Mouse (Mus musculus) heart, embryonic 13.5 days (tissue): Measurements from ENCODE around the gene Xdh. TPM values are rescaled to one million over a fixed set of nuclear protein-coding genes. Genes with fewer than 3 reads are reported as not detected.

ENCODE experiments used
- ATAC-seq: fragments of 200-750 bp; cut with Nextera tagmentation; 2 replicates; pipeline ENCODE4 v1.8.0; 2017; ENCODE audit warnings: moderate TSS enrichment; ENCODE audit not compliant: insufficient number of reproducible peaks, low FRiP score, low TSS enrichment; ENCODE audit errors: extremely low read depth
- H3K27ac ChIP-seq: fragments of 300-500 bp; sonication (generic); replicated peaks from 2 replicates; pipeline ENCODE4 v1.5.1; 2015; ENCODE audit warnings: moderate library complexity, mild to moderate bottlenecking, inconsistent platforms
- H3K27me3 ChIP-seq: fragments of 300-500 bp; sonication (generic); replicated peaks from 2 replicates; pipeline ENCODE4 v1.6.1; 2015; ENCODE audit warnings: mild to moderate bottlenecking, inconsistent platforms
- H3K36me3 ChIP-seq: fragments of 300-500 bp; sonication (generic); 2 replicates; pipeline ENCODE4 v1.6.1; 2015; ENCODE audit warnings: mild to moderate bottlenecking, inconsistent platforms
- H3K4me1 ChIP-seq: fragments of 300-500 bp; sonication (generic); 2 replicates; pipeline ENCODE4 v1.6.1; 2015; ENCODE audit warnings: inconsistent platforms
- H3K4me2 ChIP-seq: fragments of 300-500 bp; sonication (generic); 2 replicates; pipeline ENCODE4 v1.6.1; 2015; ENCODE audit warnings: inconsistent platforms, mild to moderate bottlenecking, moderate library complexity
- H3K4me3 ChIP-seq: fragments of 300-500 bp; sonication (generic); 2 replicates; pipeline ENCODE4 v1.5.1; 2015; ENCODE audit warnings: moderate library complexity, mild to moderate bottlenecking, inconsistent platforms
- H3K9ac ChIP-seq: fragments of 300-500 bp; sonication (generic); 2 replicates; pipeline ENCODE4 v1.6.1; 2015; ENCODE audit warnings: inconsistent platforms, mild to moderate bottlenecking, moderate library complexity
- H3K9me3 ChIP-seq: fragments of 300-500 bp; sonication (generic); 2 replicates; pipeline ENCODE4 v1.6.1; 2016; ENCODE audit warnings: inconsistent platforms
- WGBS: fragments of 180-500 bp; shearing (Covaris S2); methylation state at CpG from one replicate; pipeline ENCODE4 v1.1.7; 2015; ENCODE audit warnings: mixed read lengths; 5-methylcytosine and 5-hydroxymethylcytosine counted together
- polyA plus RNA-seq: library from polyadenylated mRNA; unstranded; fragments of >200 nt; fragmentation: Nextera tagmentation; extraction: Ambion mirVana; gene quantifications from 2 replicates; pipeline ENCODE4 v1.2.1, GENCODE M21; 2015

Gene Xdh
- polyA plus RNA-seq, 1 experiment from 2014 or later = 0.33 TPM

DNA sequence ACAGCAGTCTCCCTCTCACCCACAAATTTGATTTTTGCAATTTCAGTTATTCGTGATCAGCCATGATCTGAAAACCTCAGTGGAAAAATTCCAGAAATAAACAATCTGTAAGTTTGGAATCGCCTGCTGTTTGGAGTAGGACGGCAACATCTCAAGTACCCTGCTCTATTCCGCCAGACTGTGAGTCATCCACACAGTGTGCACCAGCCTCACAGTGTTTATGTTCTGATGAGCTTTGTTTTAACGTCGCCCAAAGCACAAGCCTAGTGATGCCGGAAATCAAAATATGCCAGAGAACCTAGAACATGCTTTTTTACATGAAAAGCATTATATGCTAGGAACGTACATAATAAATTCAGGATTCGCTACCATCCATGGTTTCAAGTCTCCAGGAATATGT lies 14.9 kb upstream of the Xdh start:
- Histone ChIP-seq H3K9me3 (no peaks in the 10 kb centered on the region), H3K4me3 (no peak overlapping the region), H3K4me2 (no peak overlapping the region), H3K4me1 (no peaks in the 10 kb centered on the region), H3K9ac (no peak overlapping the region), H3K36me3 (no peaks in the 10 kb centered on the region), H3K27me3 (no peaks in the 10 kb centered on the region), H3K27ac (no peak overlapping the region)
- WGBS = 74% methylated on average over 9 of the region's 9 CpGs
- ATAC-seq = no peak

DNA sequence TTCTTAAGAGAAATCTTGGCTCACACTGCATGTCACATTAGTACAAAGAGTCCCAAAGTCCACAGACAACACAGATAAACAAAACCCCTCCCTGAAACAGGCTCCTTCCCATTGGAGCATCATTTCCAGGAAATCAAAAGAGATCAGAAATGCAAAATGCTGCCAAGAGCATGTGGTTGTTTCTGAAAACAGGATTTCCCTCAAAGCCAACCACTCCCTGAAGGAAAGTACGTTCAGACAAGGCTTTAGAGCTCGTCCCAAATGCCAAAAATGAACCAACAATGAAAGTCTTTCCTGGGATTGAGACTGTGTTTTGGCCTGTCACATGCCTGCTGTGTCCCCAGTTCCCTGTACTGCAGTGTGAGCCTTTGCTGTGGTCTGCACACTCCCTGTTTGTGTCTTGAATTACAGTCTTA lies 12.6 kb upstream of the Xdh start:
- Histone ChIP-seq H3K27me3 (no peaks in the 10 kb centered on the region), H3K4me2 (no peak overlapping the region), H3K27ac (peak overlapping the region; percentile 45; the same call in 1 of the 2 replicates), H3K9ac (no peak overlapping the region), H3K4me1 (no peaks in the 10 kb centered on the region), H3K36me3 (no peaks in the 10 kb centered on the region), H3K4me3 (no peak overlapping the region), H3K9me3 (no peaks in the 10 kb centered on the region)
- WGBS = 51% methylated on average over 2 of the region's 2 CpGs
- no peak for ATAC-seq

DNA sequence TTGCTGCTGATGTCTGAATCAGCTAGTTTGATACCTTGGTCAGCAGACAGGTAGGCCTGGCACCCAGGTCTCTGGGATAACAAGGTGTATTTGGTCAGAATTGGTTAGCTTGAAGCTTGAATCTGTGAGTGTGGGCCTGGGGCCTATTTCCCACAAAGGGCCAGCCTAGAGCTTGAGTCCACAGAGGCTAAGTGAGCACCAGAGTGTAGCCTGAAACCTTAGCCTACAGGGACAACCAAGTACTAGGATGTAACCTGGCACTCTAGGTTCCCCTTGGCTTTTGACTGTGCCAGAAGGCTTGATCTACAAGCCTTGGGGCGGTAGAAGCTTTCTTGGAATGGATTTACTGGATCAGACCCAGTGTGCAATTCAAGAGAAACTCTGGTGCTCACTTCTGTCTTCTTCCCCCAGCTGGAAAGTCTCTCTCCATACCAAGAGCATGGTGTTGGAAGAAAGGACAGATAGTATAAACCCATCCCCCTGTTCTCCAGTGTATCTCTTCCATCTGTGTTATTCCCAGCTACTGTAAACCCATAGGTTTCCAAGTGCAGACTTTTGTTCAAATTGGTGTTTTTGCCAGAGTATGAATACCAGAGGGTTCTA lies 11.9 kb upstream of the Xdh start:
- no peak overlapping the region for H3K4me3 ChIP-seq
- no peaks in the 10 kb centered on the region for H3K27me3 ChIP-seq
- H3K9me3 ChIP-seq = no peaks in the 10 kb centered on the region
- no peaks in the 10 kb centered on the region for H3K36me3 ChIP-seq
- WGBS = 57% methylated on average over 1 of the region's 1 CpGs
- no peak for ATAC-seq
- H3K9ac ChIP-seq = no peak overlapping the region
- no peaks in the 10 kb centered on the region for H3K4me1 ChIP-seq
- H3K4me2 ChIP-seq = no peak overlapping the region
- H3K27ac ChIP-seq = no peak overlapping the region

DNA sequence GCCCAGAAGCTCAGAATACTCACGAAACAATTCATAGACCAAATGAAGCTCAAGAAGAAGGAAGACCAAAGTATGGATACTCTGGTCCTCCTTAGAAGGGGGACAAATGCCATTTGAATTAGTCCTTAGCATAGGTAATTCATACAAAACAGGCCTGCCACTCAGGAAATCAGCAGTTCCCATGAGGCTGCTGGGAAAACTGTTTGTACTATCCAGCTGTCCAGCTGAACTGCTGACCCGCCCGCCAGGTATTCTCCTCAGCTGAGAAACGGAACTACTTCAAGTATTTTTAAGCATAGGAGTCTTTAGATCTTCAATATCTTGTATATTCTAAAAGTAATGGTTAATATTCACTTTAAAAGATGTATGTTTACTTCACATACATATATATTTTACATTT lies 10.7 kb upstream of the Xdh start:
- no peak overlapping the region for H3K4me3 ChIP-seq
- no peaks in the 10 kb centered on the region for H3K36me3 ChIP-seq
- no peaks in the 10 kb centered on the region for H3K27me3 ChIP-seq
- no peak overlapping the region for H3K4me2 ChIP-seq
- H3K27ac ChIP-seq = no peak overlapping the region
- no peak for ATAC-seq
- H3K9me3 ChIP-seq = no peaks in the 10 kb centered on the region
- WGBS = 76% methylated on average over 4 of the region's 4 CpGs
- no peak overlapping the region for H3K9ac ChIP-seq
- H3K4me1 ChIP-seq = no peaks in the 10 kb centered on the region

DNA sequence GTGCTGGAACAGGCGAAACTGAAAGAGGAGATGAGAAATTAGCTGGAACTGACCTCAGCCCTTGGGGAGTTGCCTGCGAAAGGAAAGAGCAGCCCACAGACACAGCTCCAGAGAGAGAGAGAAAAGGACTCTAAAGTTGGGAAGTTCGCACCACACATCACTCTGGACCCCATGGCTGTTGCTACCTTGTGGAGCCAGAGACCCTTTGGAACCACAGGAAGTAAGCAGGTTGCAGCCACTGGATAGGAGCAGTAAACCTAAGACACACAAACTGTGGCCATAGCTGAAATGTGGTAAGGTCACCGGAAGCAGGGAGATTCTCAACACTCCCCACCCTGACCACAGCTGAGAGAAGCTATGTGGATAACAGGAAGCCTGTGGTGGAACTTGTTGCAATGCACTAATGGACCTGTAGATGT lies 2.1 kb upstream of the Xdh start:
- no peaks in the 10 kb centered on the region for H3K27me3 ChIP-seq
- no peak for ATAC-seq
- no peaks in the 10 kb centered on the region for H3K9me3 ChIP-seq
- no peak overlapping the region for H3K9ac ChIP-seq
- H3K27ac ChIP-seq = no peak overlapping the region
- H3K4me2 ChIP-seq = no peak overlapping the region
- no peaks in the 10 kb centered on the region for H3K36me3 ChIP-seq
- H3K4me1 ChIP-seq = peaks cover 9% of the 10 kb centered on the region; the same call in 1 of the 2 replicates
- WGBS = 75% methylated on average over 4 of the region's 4 CpGs
- H3K4me3 ChIP-seq = no peak overlapping the region

DNA sequence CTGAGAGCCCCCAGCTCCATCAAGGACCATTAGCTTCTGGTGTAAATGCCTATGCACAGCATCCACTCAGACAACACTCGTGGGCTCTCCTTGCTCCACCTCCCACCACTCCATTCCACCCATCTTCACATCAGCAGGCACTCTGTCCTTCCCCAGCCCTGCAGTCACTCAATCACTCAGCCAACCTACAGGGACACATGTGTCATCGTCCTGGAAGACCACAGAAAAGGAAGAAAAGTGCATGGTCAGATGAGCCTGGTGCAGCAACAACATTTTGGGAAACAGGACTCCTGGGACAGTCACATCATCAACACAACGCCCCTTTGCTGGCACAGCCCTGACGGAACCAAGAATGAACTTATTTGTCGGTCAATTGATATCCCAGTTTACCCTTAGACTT lies 974 bp upstream of the Xdh start:
- no peaks in the 10 kb centered on the region for H3K36me3 ChIP-seq
- no peak overlapping the region for H3K4me2 ChIP-seq
- 78% methylated on average over 5 of the region's 5 CpGs for WGBS
- no peaks in the 10 kb centered on the region for H3K27me3 ChIP-seq
- H3K4me1 ChIP-seq = peaks cover 9% of the 10 kb centered on the region; the same call in 1 of the 2 replicates
- ATAC-seq = no peak
- no peak overlapping the region for H3K9ac ChIP-seq
- H3K27ac ChIP-seq = no peak overlapping the region
- no peaks in the 10 kb centered on the region for H3K9me3 ChIP-seq
- no peak overlapping the region for H3K4me3 ChIP-seq

DNA sequence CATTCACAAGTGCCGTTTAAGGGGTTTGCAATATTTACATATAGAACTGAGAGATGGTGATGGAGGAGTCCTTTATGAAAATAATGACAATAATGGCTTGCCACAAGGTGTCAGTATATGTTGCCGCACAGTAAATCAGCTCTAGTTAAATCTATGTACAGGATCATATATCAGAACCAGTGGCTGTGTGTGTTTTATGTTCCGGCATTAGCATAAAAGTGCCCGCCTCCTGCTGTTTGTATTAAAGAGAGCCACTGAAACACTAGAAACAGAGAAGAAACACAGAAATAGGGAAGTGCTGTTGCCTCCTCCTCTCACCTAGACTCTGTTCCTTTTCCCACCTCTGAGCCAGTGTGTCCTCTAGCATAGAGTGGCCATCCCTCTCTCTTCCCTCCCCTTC lies 498 bp downstream of the Xdh start:
- WGBS = 70% methylated on average over 4 of the region's 4 CpGs
- no peak overlapping the region for H3K9ac ChIP-seq
- H3K4me1 ChIP-seq = peaks cover 9% of the 10 kb centered on the region; the same call in 1 of the 2 replicates
- no peaks in the 10 kb centered on the region for H3K27me3 ChIP-seq
- H3K4me2 ChIP-seq = peak overlapping the region; percentile 52
- no peak for ATAC-seq
- H3K9me3 ChIP-seq = no peaks in the 10 kb centered on the region
- H3K36me3 ChIP-seq = no peaks in the 10 kb centered on the region
- no peak overlapping the region for H3K4me3 ChIP-seq
- no peak overlapping the region for H3K27ac ChIP-seq

DNA sequence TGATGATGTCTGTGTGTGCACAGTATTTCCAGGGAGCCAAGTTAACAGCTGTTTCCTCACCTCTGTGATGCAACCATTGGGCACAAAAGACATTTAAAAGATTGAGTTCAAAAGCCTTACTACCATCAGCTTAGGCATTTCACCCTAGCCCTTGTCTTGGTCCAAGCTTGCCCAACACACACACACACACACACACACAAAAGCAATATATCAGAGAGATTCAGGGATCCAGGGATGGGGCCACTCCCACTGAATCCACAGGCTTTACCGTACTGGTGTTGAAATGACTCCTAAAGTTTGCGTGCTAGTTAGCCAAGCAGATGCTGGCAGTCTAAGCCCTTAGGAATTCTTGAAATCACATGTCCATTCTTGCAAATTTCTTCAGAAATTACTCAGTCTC lies 1.2 kb downstream of the Xdh start:
- ATAC-seq = no peak
- Histone ChIP-seq H3K9ac (no peak overlapping the region), H3K4me1 (peaks cover 9% of the 10 kb centered on the region; the same call in 1 of the 2 replicates), H3K27me3 (no peaks in the 10 kb centered on the region), H3K9me3 (no peaks in the 10 kb centered on the region), H3K27ac (no peak overlapping the region), H3K36me3 (no peaks in the 10 kb centered on the region), H3K4me2 (no peak overlapping the region), H3K4me3 (no peak overlapping the region)
- WGBS = 63% methylated on average over 2 of the region's 2 CpGs

DNA sequence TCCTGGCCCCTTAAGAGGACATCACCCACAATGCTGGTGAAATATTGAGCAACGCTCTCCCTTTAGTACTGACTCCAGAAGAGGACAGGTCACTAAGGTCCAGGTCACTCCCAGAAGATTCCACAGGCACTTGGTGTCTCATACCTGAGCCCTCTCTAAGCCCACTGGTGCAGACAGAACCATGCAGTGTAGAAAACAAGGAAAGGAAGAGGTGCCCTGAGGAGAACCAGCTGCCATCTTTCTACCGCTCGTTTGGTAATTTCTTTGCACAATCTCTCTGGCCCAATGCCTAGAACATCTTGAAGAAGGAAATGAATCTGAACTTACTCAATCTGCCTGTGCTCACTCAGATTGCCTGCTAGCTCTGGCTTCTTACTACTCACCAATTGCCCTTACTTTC lies 2.0 kb downstream of the Xdh start:
- Histone ChIP-seq H3K9me3 (no peaks in the 10 kb centered on the region), H3K4me3 (no peak overlapping the region), H3K4me2 (no peak overlapping the region), H3K27ac (no peak overlapping the region), H3K36me3 (no peaks in the 10 kb centered on the region), H3K9ac (no peak overlapping the region), H3K4me1 (peaks cover 9% of the 10 kb centered on the region; the same call in 1 of the 2 replicates), H3K27me3 (no peaks in the 10 kb centered on the region)
- 63% methylated on average over 3 of the region's 3 CpGs for WGBS
- ATAC-seq = no peak

DNA sequence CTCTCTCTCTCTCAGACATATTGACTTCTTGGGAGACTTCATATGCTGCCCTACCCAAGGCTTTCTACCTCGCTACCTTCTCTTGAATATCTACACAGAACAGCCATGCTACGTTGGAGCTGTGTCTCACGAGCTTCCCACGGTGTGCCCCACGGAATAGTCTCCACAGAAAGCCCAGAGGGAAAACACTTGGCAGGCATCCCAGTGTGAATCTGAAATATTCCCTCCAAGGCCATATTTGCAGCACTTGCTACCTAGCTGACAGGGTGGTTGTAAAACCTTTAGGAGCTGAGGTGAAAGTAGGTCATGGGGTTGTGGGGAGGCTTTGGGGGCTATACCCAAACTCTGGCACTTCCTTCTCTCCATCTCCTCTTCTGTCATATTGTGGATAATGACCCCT lies 3.1 kb downstream of the Xdh start:
- H3K4me1 ChIP-seq = peaks cover 15% of the 10 kb centered on the region
- no peaks in the 10 kb centered on the region for H3K36me3 ChIP-seq
- no peak overlapping the region for H3K9ac ChIP-seq
- H3K27me3 ChIP-seq = no peaks in the 10 kb centered on the region
- H3K9me3 ChIP-seq = no peaks in the 10 kb centered on the region
- whole genome bisulfite sequencing = 51% methylated on average over 5 of the region's 5 CpGs
- no peak overlapping the region for H3K4me3 ChIP-seq
- H3K4me2 ChIP-seq = no peak overlapping the region
- ATAC-seq = no peak
- no peak overlapping the region for H3K27ac ChIP-seq

DNA sequence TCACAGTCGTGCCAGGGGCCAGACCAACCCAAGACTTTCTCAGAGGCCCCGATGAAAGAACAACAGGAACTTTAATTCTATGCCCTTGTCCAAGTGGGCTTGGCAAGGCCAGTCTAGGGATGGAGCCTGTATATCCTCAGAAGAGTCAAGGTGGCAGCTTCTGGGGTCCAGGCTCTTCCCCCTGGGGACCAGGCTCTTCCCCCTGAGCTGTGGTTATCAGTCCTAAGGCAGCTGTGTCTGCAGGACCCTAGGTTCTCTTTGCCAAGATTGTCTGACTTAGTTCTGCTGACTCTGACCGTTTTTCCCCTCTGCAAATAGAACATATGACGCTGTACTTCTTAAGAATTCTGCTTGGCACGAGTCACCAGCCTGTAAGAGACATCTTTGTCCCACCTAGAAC lies 5.3 kb downstream of the Xdh start:
- Histone ChIP-seq H3K4me1 (peaks cover 8% of the 10 kb centered on the region), H3K36me3 (no peaks in the 10 kb centered on the region), H3K4me2 (no peak overlapping the region), H3K9me3 (no peaks in the 10 kb centered on the region), H3K4me3 (no peak overlapping the region), H3K9ac (no peak overlapping the region), H3K27ac (no peak overlapping the region), H3K27me3 (no peaks in the 10 kb centered on the region; the same call in 1 of the 2 replicates)
- ATAC-seq = no peak
- 66% methylated on average over 5 of the region's 5 CpGs for WGBS

DNA sequence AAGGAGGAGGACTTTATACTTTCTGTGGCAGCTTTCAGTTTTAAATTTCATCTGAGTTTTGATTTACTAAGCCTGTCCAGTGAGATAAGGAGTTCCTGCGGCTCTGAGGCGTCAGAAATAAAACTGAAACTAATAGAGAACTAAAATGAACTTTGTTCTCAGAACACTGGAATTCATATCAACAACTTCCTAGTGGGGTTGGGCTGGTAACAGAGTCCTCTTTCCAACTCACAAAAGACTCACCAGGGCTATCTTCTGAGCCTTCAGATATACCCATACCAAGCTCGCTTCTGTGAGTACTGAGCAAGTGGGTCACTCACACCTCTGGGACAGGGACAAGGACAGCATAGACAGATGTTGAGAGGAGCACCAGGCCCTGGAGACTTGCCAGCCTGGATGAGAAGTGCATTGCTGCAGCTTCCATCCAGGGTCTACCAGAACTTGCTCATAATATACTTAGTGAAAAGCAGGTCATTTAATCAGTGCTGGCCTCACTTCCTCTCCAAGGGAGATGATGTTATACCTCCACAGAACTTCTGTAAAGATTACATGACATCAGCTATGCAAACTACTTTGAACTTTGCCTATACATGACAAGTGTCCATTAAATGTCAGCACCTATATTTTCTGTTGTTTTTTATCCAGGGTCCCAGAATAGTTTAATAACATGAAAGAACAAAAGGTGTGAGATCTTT lies 7.6 kb downstream of the Xdh start:
- Histone ChIP-seq H3K4me1 (peaks cover 6% of the 10 kb centered on the region), H3K36me3 (no peaks in the 10 kb centered on the region), H3K9ac (no peak overlapping the region), H3K4me3 (no peak overlapping the region), H3K9me3 (no peaks in the 10 kb centered on the region), H3K4me2 (no peak overlapping the region), H3K27me3 (no peaks in the 10 kb centered on the region; the same call in none of the 2 replicates), H3K27ac (no peak overlapping the region)
- 38% methylated on average over 3 of the region's 3 CpGs for WGBS
- no peak for ATAC-seq
